Mouse (Mus musculus): Measurements from ENCODE around the gene Slc16a1.
"Not testable (repeated sequence)": the region's sequence is repeated elsewhere in the genome, so short reads cannot be mapped to it uniquely, and the experiment has no call there.

GRCm38 (mm10) chr3:104670183-104671020 lies 31.9 kb downstream of the Slc16a1 start:
- TF ChIP-seq POLR2A (IDR thresholded peaks at IDR 0.05; ENCODE audit: control insufficient read depth, low read depth, low read length); CTCF (IDR thresholded peaks at IDR 0.05; ENCODE audit: control insufficient read depth, insufficient read depth, insufficient replicate concordance, low read depth, low read length): not testable (repeated sequence)

Data from testis, adult 2 months (tissue).